In genomic region chr11:116428872-116429859, GRCm38 (mm10) we compare ENCODE assay signal across 12 mouse cellular contexts. TPM values are rescaled to one million over a fixed set of nuclear protein-coding genes. Genes with fewer than 3 reads are reported as not detected.
A peak's percentile ranks its signal among the peaks of the same experiment; 100 is the strongest.
DNase-seq lines count a peak whose midpoint lies in the region; ATAC-seq and TF ChIP-seq lines count a peak whose summit lies in the region.
"Had no signal": no experiment of that assay in that cellular context is flagged by ENCODE, and none has a peak within 500 bp of the region (broad histone marks: within the 10 kb centered on the region; RNA-seq: fewer than 3 reads in every experiment).

No protein-coding gene starts in this region.

- H3K4me1 ChIP-seq in heart, embryonic 11.5 days (ENCODE audit: control insufficient read depth, insufficient read depth, low read length), result peaks cover 20% of the 10 kb centered on the region
- peaks cover 9% of the 10 kb centered on the region for H3K4me1 ChIP-seq in testis, adult 2 months (ENCODE audit: control insufficient read depth, insufficient read depth, low read length)

- no peak for DNase-seq in heart, postnatal 36 days
- no peak for DNase-seq in testis, postnatal 10 days (ENCODE audit: low spot score)
- DNase-seq in liver, result peak; percentile 60
- no peak for DNase-seq in left cerebral cortex, postnatal 4 days
- DNase-seq in T-cell, adult 2 months (ENCODE audit: low spot score), result no peak
- no peak for DNase-seq in cerebellum, postnatal 10 days
- DNase-seq: cerebellum, adult 11 months; lung, adult 2 months had no signal

- no peak for TF ChIP-seq CTCF in testis, adult 2 months (IDR thresholded peaks at IDR 0.05; ENCODE audit: control insufficient read depth, insufficient read depth, insufficient replicate concordance, low read depth, low read length)

- TF ChIP-seq POLR2A in testis, adult 2 months (IDR thresholded peaks at IDR 0.05; ENCODE audit: control insufficient read depth, low read depth, low read length), result no peak

- H3K27ac ChIP-seq in heart, embryonic 11.5 days (ENCODE audit: low read depth, low read length), result no peak overlapping the region
- H3K27ac ChIP-seq in testis, adult 2 months (ENCODE audit: control insufficient read depth, insufficient read depth, low read depth, low read length), result peak overlapping the region; percentile 60; the same call in 1 of the 2 replicates

- peak overlapping the region; percentile 3; the same call in 1 of the 2 replicates for H3K4me2 ChIP-seq in heart, embryonic 11.5 days

- H3K27me3 ChIP-seq in heart, embryonic 11.5 days (ENCODE audit: control insufficient read depth, insufficient read depth, low read length), result no peaks in the 10 kb centered on the region
- H3K27me3 ChIP-seq in testis, adult 2 months (ENCODE audit: control insufficient read depth, insufficient read depth, low read length), result no peaks in the 10 kb centered on the region

- H3K9me3 ChIP-seq in heart, embryonic 11.5 days (replicated peaks; ENCODE audit: control insufficient read depth, low read length), result no peaks in the 10 kb centered on the region

- 35% methylated on average over 13 of the region's 13 CpGs for WGBS in heart, embryonic 11.5 days (ENCODE audit: insufficient replicate concordance)

- no peaks in the 10 kb centered on the region for H3K36me3 ChIP-seq in heart, embryonic 11.5 days (ENCODE audit: control insufficient read depth, insufficient read depth, low read length)
- no peaks in the 10 kb centered on the region for H3K36me3 ChIP-seq in testis, adult 2 months (ENCODE audit: control insufficient read depth, insufficient read depth, low read length)

- intact Hi-C loops in heart, postnatal 36 days (cut with DNase I), result no loop called here
- intact Hi-C loops in left cerebral cortex, postnatal 4 days (cut with DNase I), result no loop called here

- peak overlapping the region; percentile 17; the same call in 1 of the 2 replicates for H3K9ac ChIP-seq in heart, embryonic 11.5 days (ENCODE audit: low read depth, low read length)

- H3K4me3 ChIP-seq in heart, embryonic 11.5 days (ENCODE audit: low read depth, low read length), result no peak overlapping the region
- no peak overlapping the region for H3K4me3 ChIP-seq in testis, adult 2 months (ENCODE audit: control insufficient read depth, low read depth, low read length)

- ATAC-seq in heart, embryonic 11.5 days (replicated peaks; ENCODE audit: insufficient number of reproducible peaks, low FRiP score, low TSS enrichment), result no peak

RNA-seq across cellular contexts. Expression of gene Ubald2, which starts 4.7 kb away (rescaled TPM):
- 60.6 and 68.3 TPM in 2 replicates for polyA plus RNA-seq in heart, embryonic 11.5 days (2014; fragmentation: Nextera tagmentation; extraction: Ambion mirVana)
- total RNA-seq in heart, postnatal 36 days (2021), result 10 to 100 TPM; 40.4 to 44.9 TPM
- 76.4 and 88.4 TPM in 2 replicates for polyA plus RNA-seq in testis, adult 2 months (2012; rRNA removed)
- total RNA-seq in left cerebral cortex, postnatal 4 days (2021), result 10 to 100 TPM; 43.3 to 45.8 TPM

RNA-seq across cellular contexts. Expression of gene Rnf157, which starts 16.3 kb away (rescaled TPM):
- polyA plus RNA-seq in heart, embryonic 11.5 days (2014; fragmentation: Nextera tagmentation; extraction: Ambion mirVana), result 8.6 and 9.2 TPM in 2 replicates
- 1 to 10 TPM; 5.8 to 6.1 TPM for total RNA-seq in heart, postnatal 36 days (2021)
- polyA plus RNA-seq in testis, adult 2 months (2012; rRNA removed), result 7.2 and 9.6 TPM in 2 replicates
- total RNA-seq in left cerebral cortex, postnatal 4 days (2021), result 100 to 1,000 TPM; 187 to 192 TPM

RNA-seq across cellular contexts. Expression of gene Qrich2, which starts 36.9 kb away (rescaled TPM):
- 0.31 TPM in 1 of 2 replicates, not detected in the other for polyA plus RNA-seq in heart, embryonic 11.5 days (2014; fragmentation: Nextera tagmentation; extraction: Ambion mirVana)
- under 1 TPM in 1 of 2 experiments, not detected in 1; 0.11 TPM for total RNA-seq in heart, postnatal 36 days (2021)
- 469 and 538 TPM in 2 replicates for polyA plus RNA-seq in testis, adult 2 months (2012; rRNA removed)
- total RNA-seq in left cerebral cortex, postnatal 4 days (2021), result under 1 TPM in 1 of 2 experiments, not detected in 1; 0.08 TPM
- total RNA-seq: adrenal gland, adult 18-20 months; hematopoietic stem cell, adult 5-6 weeks had no signal

Comparison
In these comparisons a context has a peak if more than half of its experiments do, and no peak if none do; other contexts are left out.
1. RNA of gene Rnf157, which starts 16.3 kb away (total RNA-seq): 187 to 192 TPM in left cerebral cortex, postnatal 4 days; 5.8 to 6.1 TPM in heart, postnatal 36 days; every median in the first group is over 10 times any median in the second.